Mouse (Mus musculus): ENCODE results near the gene Cyp4f16. TPM values are rescaled to one million over a fixed set of nuclear protein-coding genes. Genes with fewer than 3 reads are reported as not detected.
"Not testable (repeated sequence)": the region's sequence is repeated elsewhere in the genome, so short reads cannot be mapped to it uniquely, and the experiment has no call there.

Cyp4f16 gene
- polyA plus RNA-seq, 1 experiment = not detected

DNA sequence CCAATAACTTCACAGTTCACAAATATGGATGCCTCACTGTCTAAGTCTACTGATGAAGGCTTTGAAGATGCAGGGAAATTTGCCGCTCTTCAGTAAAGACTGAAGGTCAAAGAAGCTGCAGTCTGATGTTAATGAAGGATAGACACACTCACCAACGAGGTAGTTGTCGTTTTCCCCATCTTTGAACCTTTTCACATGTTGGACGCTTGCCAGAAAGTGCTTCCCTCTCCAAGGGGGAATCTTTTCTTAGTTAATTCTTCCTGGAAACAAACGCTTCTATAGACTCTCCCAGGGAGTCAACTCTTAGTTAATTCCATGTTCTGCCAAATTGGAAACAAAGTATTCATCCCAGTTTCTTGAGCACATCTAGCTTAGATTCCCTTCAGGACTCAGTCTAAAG, 20.2 kb upstream of the Cyp4f16 start:
- no peak for TF ChIP-seq POLR2A (IDR thresholded peaks at IDR 0.05; ENCODE audit: insufficient read depth, low read depth, low read length)
- no peak overlapping the region for H3K27ac ChIP-seq (ENCODE audit: insufficient read depth, low read depth, low read length)
- WGBS = 41% methylated on average over 5 of the region's 5 CpGs

DNA sequence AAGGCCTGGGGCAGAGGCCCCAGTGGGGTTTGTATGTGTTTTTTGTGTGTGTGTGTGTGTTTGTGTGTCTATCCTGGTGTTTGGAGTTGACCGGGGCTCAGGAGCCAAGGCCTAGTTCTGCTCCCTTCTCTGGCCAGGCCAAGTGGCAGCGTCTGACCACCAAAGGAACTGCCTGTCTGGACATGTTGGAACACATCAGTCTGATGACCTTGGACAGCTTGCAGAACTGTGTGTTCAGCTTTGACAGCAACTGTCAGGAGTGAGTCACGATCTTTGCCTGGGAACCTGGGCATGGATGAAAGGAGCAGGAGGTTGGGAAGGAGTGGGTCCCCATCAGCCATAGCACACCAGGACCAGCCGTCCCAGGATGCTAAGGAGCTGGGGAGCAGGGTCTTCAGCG, 14.4 kb upstream of the Cyp4f16 start:
- TF ChIP-seq CTCF (IDR thresholded peaks at IDR 0.05; ENCODE audit: insufficient read depth, low read depth, low read length) (no peak), POLR2A (IDR thresholded peaks at IDR 0.05; ENCODE audit: insufficient read depth, low read depth, low read length) (no peak)
- WGBS = 93% methylated on average over 5 of the region's 5 CpGs
- no peaks in the 10 kb centered on the region for H3K4me1 ChIP-seq (ENCODE audit: control insufficient read depth, insufficient read depth, low read length)
- no peak overlapping the region for H3K27ac ChIP-seq (ENCODE audit: insufficient read depth, low read depth, low read length)
- H3K4me3 ChIP-seq (ENCODE audit: insufficient read depth, low read depth, low read length) = no peak overlapping the region

More for the DNA sequence above, 20.2 kb upstream of the Cyp4f16 start:
- Histone ChIP-seq H3K4me3 (ENCODE audit: insufficient read depth, low read depth, low read length) (no peak overlapping the region), H3K4me1 (ENCODE audit: control insufficient read depth, insufficient read depth, low read length) (no peaks in the 10 kb centered on the region)

- TF ChIP-seq CTCF (IDR thresholded peaks at IDR 0.05; ENCODE audit: insufficient read depth, low read depth, low read length) (no peak), POLR2A (IDR thresholded peaks at IDR 0.05; ENCODE audit: insufficient read depth, low read depth, low read length) (no peak)
- no peak overlapping the region for H3K27ac ChIP-seq (ENCODE audit: insufficient read depth, low read depth, low read length)
- 89% methylated on average over 4 of the region's 4 CpGs for WGBS
- H3K4me3 ChIP-seq (ENCODE audit: insufficient read depth, low read depth, low read length) = no peak overlapping the region
- no peaks in the 10 kb centered on the region for H3K4me1 ChIP-seq (ENCODE audit: control insufficient read depth, insufficient read depth, low read length)
These were observed 14.0 kb upstream of the Cyp4f16 start for GRCm38 (mm10) chr17:32522386-32522785.

- Histone ChIP-seq H3K27ac (ENCODE audit: insufficient read depth, low read depth, low read length) (no peak overlapping the region), H3K4me3 (ENCODE audit: insufficient read depth, low read depth, low read length) (no peak overlapping the region), H3K4me1 (ENCODE audit: control insufficient read depth, insufficient read depth, low read length) (no peaks in the 10 kb centered on the region)
- 90% methylated on average over 5 of the region's 5 CpGs for WGBS
- no peak for TF ChIP-seq POLR2A (IDR thresholded peaks at IDR 0.05; ENCODE audit: insufficient read depth, low read depth, low read length)
- TF ChIP-seq CTCF (IDR thresholded peaks at IDR 0.05; ENCODE audit: insufficient read depth, low read depth, low read length) = no peak
These were observed 13.5 kb upstream of the Cyp4f16 start for GRCm38 (mm10) chr17:32522816-32523215.

DNA sequence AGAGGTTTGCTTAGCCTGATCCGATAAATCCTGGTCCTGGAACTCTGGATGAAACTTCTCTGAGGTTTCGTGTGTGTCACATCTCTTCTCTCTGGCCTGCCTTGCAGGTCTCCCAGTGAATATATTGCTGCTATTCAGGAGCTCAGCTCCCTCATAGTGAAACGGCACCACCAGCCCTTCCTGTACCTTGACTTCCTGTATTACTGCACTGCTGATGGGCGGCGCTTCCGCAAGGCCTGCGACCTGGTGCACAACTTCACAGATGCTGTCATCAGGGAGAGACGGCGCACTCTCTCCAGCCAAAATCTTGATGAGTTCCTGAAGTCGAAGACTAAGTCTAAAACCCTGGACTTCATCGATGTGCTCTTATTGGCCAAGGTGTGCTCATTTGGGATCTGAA, 12.5 kb upstream of the Cyp4f16 start:
- WGBS = 93% methylated on average over 11 of the region's 11 CpGs
- Histone ChIP-seq H3K27ac (ENCODE audit: insufficient read depth, low read depth, low read length) (no peak overlapping the region), H3K4me3 (ENCODE audit: insufficient read depth, low read depth, low read length) (no peak overlapping the region), H3K4me1 (ENCODE audit: control insufficient read depth, insufficient read depth, low read length) (0 out of 2 replicates have a peak, but pooled peaks cover 3% of the 10 kb centered on the region)
- TF ChIP-seq CTCF (IDR thresholded peaks at IDR 0.05; ENCODE audit: insufficient read depth, low read depth, low read length) (no peak), POLR2A (IDR thresholded peaks at IDR 0.05; ENCODE audit: insufficient read depth, low read depth, low read length) (no peak)

DNA sequence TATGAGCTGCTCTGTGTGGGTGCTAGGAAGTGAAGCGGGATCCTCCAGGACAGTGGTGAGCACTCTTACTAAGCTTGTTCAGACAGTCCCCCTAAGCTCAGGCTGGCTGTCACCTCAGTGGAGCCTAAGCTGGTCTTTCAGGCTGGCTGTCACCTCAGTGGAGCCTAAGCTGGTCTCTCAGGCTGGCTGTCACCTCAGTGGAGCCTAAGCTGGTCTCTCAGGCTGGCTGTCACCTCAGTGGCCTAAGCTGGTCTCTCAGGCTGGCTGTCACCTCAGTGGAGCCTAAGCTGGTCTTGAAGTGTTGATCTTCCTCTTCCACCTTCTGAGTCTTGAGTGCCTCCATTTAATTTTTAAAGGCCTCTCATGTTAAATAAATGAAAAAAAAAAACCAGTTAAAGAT, 10.0 kb upstream of the Cyp4f16 start:
- H3K4me3 ChIP-seq (ENCODE audit: insufficient read depth, low read depth, low read length); H3K4me1 ChIP-seq (ENCODE audit: control insufficient read depth, insufficient read depth, low read length); H3K27ac ChIP-seq (ENCODE audit: insufficient read depth, low read depth, low read length): not testable (repeated sequence)
- 100% methylated on average over 1 of the region's 1 CpGs for WGBS

GRCm38 (mm10) chr17:32527748-32528147, 8.6 kb upstream of the Cyp4f16 start:
- no peak overlapping the region for H3K27ac ChIP-seq (ENCODE audit: insufficient read depth, low read depth, low read length)
- 87% methylated on average over 11 of the region's 11 CpGs for WGBS
- 0 out of 2 replicates have a peak, but pooled peaks cover 3% of the 10 kb centered on the region for H3K4me1 ChIP-seq (ENCODE audit: control insufficient read depth, insufficient read depth, low read length)
- H3K4me3 ChIP-seq (ENCODE audit: insufficient read depth, low read depth, low read length) = no peak overlapping the region
- TF ChIP-seq CTCF (IDR thresholded peaks at IDR 0.05; ENCODE audit: insufficient read depth, low read depth, low read length) = no peak
- no peak for TF ChIP-seq POLR2A (IDR thresholded peaks at IDR 0.05; ENCODE audit: insufficient read depth, low read depth, low read length)

- TF ChIP-seq CTCF (IDR thresholded peaks at IDR 0.05; ENCODE audit: insufficient read depth, low read depth, low read length) (peak; percentile 64), POLR2A (IDR thresholded peaks at IDR 0.05; ENCODE audit: insufficient read depth, low read depth, low read length) (no peak)
These were observed 7.7 kb upstream of the Cyp4f16 start for GRCm38 (mm10) chr17:32528408-32529337.

DNA sequence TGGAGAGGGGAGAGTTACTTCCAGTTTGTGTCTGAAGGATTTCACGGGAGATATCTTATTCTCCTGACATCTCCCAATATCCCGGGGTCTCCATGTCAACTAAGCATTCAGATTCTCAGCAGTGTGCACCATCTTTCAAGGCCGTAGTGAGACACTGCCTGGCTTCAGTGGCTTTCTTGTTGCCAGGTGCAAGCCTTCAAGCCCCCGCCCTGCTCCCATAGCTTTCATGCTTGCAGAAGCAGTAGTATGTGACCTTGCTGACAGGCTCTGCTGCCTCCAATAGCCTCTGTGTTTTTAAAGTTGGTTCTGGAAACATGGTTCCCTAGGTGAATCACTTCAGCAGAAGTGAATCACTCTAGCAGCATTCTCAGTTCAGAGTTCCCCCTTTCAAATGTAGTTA, 4.0 kb upstream of the Cyp4f16 start:
- 73% methylated on average over 4 of the region's 4 CpGs for WGBS
- not testable (repeated sequence) for H3K4me3 ChIP-seq (ENCODE audit: insufficient read depth, low read depth, low read length); H3K27ac ChIP-seq (ENCODE audit: insufficient read depth, low read depth, low read length); H3K4me1 ChIP-seq (ENCODE audit: control insufficient read depth, insufficient read depth, low read length)

More at GRCm38 (mm10) chr17:32528408-32529337, 7.7 kb upstream of the Cyp4f16 start:
- Histone ChIP-seq H3K4me1 (ENCODE audit: control insufficient read depth, insufficient read depth, low read length) (0 out of 2 replicates have a peak, but pooled peaks cover 3% of the 10 kb centered on the region), H3K4me3 (ENCODE audit: insufficient read depth, low read depth, low read length) (peak overlapping the region; percentile 14), H3K27ac (ENCODE audit: insufficient read depth, low read depth, low read length) (no peak overlapping the region)
- WGBS = 25% methylated on average over 26 of the region's 26 CpGs

Measured in olfactory bulb, adult 2 months (tissue).